Mouse (Mus musculus): ENCODE data around the gene Mad1l1.

DNA sequence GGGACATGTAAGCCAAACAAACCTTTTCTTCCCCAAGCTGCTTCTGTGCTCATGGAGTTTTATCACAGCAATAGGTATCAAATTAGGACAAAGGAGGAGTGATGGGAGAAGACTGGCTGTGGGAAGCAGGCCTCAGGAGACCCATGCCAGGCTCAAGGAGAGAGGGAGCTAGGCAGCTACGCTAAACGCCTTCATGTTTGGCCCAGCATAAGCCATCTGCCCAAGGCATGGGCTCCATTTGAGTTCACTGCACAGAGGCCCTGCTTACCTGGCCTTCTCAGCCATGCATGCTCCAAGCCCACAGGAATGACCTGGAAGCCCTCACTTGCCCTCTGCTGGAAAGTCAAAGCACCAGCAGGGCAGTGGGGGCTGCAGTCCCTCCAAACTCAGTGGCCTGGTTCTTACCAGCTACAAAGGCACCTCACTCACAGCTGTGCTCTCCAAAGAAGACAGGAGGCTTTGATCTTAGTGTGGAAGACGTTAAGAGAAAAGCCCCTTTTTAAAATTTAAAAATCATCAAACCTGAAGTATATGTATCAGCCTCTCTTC lies 206.8 kb downstream of the Mad1l1 start:
- no peak for TF ChIP-seq ZMIZ1 (IDR thresholded peaks at IDR 0.05; ENCODE audit: low read depth, low read length)
- no peak for TF ChIP-seq CTCF (IDR thresholded peaks at IDR 0.05 in 2 of 3, conservative IDR thresholded peaks at IDR 0.05 in 1 of 3; ENCODE audit: control insufficient read depth in 1 of 3, insufficient read depth in 1 of 3, low read depth in 2 of 3, low read length in 3 of 3, poor library complexity in 1 of 3, severe bottlenecking in 1 of 3)

All from MEL (cell line).